Mouse (Mus musculus) layer of hippocampus, postnatal 14 days (tissue): Measurements from ENCODE around the gene Cuedc2. TPM values are rescaled to one million over a fixed set of nuclear protein-coding genes. Genes with fewer than 3 reads are reported as not detected.
A peak's percentile ranks its signal among the peaks of the same experiment; 100 is the strongest.

Experiments used
- DNase-seq, 2 experiments: peaks; one replicate each; pipeline ENCODE4 v3.0.0; 2021 to 2022; ENCODE audit warnings: low spot score in 2 of 2, mixed read lengths in 1 of 2
- total RNA-seq, 2 experiments: library from RNA; stranded (reverse); gene quantifications; 2 replicates each; pipeline ENCODE4 v1.2.3; 2021

Cuedc2 gene
- total RNA-seq, 2 experiments from 2014 or later, result 156 to 162 TPM

DNA sequence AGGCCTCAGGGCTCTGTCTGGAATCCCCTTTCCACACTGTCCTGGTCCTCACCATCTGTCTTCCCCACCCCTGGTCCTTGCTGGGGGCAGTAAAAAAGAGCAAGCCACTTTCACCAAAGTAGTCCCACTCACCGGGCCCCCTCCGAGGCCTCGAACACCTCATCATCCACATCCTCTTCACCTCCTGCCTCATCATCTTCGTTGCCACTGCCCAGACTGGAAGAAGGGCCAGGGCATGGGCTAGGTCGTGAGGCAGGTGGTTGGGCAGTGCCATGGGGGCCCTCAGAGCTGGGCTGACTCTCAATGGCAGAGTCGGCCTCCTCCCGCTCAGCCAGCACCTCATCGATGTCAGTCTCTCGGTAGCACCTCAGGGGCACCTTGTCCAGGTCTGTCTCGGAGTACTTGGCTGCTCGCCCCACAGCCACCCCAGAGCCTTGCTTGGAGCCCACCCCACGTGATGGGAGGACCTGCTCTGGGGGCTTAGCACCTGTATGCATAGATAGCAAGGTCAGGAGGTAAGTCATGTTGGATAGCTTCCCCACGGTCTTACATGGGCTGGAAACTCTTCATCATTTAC lies 15.4 kb downstream of the Cuedc2 start:
- no peak for DNase-seq

DNA sequence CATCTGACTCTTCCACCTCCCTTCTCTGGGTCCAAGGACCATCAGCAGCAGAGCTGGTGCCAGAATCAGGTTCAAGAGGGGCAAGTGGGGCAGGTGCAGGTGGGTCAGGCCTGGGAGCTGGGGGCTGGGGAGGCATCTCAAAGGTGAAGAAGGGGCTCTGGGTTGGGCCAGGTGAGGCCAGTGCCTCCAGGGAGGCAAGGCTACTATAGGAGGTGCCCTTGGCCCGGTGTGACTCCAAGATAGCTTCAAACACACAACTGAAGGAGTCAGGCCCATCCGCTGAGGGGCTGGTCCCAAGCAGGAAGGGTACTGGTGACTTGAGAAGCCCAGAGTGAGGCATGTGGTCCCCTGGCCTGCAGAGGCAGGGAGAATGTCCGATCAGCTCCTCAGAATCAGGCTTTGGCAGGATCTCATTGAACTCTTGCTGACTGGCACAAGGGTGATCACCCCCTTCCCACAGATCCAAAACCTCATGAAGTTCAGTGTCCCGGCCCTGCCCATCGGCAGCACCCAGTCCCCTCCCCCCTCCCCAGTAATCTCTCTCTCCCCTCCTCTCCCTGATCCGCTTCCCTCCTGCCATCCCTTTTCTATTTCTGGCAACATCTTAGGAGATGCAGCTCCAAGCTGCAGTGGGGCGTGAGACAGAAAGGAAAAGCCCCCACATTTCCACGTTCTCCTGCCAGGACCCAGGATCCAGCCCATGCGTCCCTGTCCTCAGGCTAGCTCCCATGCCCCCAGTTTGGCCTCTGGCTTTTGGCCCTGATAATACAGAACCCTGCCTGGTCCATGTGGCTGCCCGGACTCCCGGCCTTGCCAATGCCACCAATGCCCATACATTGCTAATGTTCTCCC lies 16.1 kb downstream of the Cuedc2 start:
- DNase-seq, result no peak

GRCm38 (mm10) chr19:46321101-46321943 lies 17.2 kb downstream of the Cuedc2 start:
- peak in 1 of 2 experiments; percentile 63 for DNase-seq

DNA sequence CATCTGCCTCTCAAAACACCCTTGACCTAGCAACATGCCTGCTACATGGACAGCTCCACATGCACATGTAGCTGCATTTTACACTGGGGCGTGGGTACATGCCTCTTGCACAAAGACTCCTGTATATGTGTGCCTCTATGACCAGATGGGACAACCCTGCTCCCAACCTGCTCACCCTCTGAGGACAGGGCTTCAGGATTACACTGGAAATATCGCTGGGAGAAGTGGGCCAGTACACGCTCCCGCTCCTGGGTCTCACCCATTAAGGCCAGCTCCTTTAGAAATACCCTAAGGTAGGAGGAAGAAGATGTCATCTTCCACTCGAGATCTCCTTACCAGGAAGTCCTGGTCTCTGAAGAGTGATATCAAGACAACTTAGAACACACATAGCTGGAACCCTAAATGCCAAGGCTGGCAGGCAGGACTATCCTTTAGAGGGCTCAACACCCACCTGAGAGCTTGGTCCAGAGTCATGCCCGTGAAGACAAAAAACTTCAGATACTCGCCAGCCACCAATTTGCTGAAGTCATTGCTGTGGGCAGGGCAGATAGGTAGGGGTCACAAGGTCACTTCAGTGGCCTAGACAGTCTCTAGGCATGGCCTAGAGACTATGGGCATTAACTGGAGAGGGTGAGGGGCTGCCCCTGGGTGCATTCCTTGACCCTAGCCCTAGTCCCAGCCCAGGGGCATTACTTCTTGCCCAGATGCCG lies 18.3 kb downstream of the Cuedc2 start:
- DNase-seq, result no peak

DNA sequence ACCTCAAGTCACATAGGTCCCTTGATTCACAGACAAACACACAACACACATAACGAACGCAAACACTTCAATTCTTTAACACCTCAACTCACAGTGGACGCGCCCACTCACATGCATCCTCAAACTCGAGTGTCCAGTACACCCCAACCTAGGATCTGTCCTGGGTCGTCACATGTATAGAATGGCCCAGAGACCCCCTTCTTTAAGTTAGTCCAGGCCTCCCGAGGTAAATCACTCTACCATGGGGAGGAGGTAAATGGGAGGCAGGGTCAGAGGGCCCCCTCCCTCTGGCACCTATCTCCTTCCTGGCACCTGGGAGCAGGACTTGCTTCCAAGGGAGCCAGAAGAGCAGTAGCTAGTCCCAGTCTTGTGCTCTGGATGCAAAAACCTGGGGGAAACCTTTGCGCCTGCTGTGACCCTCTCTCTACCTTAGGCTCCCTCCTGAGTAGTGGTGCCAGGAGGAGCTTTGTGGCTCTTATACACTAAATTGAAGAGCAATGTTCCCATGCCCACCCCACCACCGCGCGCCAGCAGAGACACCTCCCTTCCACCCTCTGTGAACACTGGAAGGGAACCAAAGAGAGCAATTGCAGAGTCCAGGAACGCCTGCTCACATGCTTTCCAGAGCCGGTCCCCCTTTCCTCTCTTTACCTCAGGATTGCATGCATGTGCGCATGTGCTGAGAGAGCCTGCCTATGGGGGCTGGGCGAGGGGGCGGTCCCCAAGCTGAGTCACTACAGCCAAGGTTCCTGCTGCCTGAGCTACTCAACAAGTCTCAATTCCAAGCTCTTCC lies 19.7 kb downstream of the Cuedc2 start:
- DNase-seq, result peak in 1 of 2 experiments; percentile 93

DNA sequence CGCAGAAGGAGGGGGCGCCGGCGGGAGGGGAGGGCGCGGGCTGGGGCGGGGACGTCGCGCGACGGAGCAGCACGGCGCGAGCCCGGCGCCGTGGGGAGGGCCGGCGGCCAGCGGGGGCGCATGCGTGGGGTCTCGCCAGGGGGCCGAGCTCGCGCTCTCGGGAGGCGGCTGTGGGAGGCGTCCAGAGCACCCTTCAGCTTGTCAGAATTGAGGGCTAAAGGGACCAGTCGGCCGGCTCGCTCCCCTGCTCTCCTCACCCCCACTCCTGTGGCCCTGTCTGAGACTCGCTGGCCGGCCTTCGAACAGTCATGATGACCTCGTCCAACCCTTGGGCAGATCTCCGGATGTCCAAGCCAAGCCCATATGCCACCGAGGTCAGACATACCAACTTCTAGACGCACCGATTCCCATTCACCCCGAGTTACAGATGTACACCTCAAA lies 20.5 kb downstream of the Cuedc2 start:
- DNase-seq, result peak in 1 of 2 experiments; percentile 70

- peak in 1 of 2 experiments; percentile 20 for DNase-seq
Observed at GRCm38 (mm10) chr19:46317546-46317885, 21.0 kb downstream of the Cuedc2 start.

DNA sequence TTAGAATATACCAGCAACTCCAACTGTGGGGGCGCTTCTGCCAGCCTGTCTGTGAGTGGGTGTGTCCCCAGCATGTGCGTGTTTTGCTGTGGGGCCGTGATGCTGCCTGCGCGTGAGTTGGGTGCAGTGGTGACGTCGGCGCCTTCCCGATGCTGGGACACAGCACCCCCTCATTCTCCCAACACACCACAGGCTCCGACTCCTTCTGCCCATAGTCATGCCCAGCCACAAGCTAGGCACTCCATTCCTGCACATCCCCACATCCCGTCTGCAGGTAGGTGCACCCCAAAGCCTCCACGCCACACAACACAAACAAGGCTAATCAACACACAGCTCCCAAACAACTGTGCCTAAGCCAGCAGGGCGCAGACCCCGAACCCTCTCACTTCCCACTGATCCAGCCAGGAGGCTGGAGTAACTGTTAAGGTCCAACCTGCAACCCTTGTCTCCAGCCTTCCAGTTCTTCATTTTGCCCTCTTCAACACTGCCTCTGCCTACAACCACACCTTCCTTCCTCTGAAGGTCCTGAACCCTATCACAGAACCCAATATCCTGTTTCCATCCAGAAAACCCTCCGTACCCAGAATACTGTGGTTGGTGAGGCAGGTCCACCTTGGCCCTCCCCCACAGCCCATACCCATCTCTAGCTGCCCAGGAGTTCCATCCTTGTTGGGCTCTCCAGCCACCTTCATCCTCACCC lies 21.5 kb downstream of the Cuedc2 start:
- DNase-seq, result peak in 1 of 2 experiments; percentile 84

GRCm38 (mm10) chr19:46315752-46316610 lies 22.5 kb downstream of the Cuedc2 start:
- peak in 1 of 2 experiments; percentile 22 for DNase-seq

DNA sequence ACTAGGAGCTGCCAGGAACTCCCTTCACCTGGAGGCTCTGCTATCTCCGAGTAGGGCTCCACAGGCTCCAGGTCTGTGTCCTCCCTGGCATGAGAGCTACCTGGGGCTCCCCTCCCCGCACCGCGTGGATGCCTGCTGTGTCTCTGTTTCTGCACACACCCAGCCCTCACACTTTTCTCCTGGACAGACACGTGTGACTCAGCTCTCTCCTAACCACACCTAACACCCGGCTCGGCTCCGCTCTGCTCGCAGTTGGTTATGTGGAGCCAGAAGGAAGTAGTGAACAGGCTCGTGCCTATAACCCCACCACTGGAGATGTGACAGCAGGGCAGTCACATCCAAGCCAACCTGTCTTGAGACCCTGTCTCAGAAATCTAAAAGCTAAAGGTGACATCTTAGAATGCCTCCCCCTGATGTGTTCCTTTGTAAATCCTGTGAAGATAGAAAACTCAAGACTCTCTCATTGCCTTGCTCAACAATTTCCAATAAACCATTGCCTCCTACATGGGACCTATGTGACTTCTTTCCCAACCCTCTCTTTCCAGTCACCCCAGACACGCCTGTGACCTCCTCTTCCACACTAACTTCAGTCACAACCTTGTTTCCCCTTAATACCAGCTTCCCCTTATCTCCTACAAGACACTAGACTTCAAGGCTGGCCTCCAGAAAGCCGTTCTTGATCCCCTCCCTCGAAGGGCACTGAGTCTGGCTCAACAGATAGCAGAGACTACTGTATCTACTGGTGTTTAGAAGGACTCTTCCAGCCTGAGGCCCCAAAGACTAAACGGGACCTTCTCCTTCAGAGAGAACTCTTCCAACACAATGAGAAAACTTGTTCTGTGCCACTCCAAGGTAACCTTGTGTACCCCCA lies 23.4 kb downstream of the Cuedc2 start:
- peak in 1 of 2 experiments; percentile 0 for DNase-seq

- DNase-seq, result no peak
Observed at GRCm38 (mm10) chr19:46314151-46314601, 24.3 kb downstream of the Cuedc2 start.

DNA sequence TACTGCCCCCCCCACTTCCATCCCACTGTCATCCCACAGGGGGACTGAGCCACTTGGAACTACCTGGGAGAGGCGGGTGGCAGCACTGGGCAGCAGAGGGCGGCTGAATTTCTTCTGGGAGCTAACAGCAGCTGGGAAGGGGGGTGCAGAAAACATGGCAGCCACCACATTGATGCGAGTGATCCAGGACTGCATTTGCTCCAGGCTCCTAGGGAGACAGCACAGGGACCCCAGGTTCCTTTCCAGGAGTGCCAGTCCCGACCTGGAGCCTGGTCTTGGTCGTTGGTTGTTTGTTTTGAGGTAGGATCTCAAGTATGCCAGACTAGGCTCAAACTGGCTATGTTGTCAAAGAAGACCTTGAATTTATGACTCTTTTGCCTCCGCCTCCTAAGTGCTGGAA lies 24.9 kb downstream of the Cuedc2 start:
- DNase-seq, result no peak

GRCm38 (mm10) chr19:46313116-46313515 lies 25.4 kb downstream of the Cuedc2 start:
- no peak for DNase-seq

GRCm38 (mm10) chr19:46312566-46312965 lies 25.9 kb downstream of the Cuedc2 start:
- DNase-seq, result no peak

GRCm38 (mm10) chr19:46311341-46311740 lies 27.2 kb downstream of the Cuedc2 start:
- no peak for DNase-seq

GRCm38 (mm10) chr19:46310312-46310865 lies 28.1 kb downstream of the Cuedc2 start:
- no peak for DNase-seq

GRCm38 (mm10) chr19:46309651-46310305 lies 28.7 kb downstream of the Cuedc2 start:
- no peak for DNase-seq
